Mouse (Mus musculus): ENCODE results near the gene Odf3l2.

Odf3l2 gene

DNA sequence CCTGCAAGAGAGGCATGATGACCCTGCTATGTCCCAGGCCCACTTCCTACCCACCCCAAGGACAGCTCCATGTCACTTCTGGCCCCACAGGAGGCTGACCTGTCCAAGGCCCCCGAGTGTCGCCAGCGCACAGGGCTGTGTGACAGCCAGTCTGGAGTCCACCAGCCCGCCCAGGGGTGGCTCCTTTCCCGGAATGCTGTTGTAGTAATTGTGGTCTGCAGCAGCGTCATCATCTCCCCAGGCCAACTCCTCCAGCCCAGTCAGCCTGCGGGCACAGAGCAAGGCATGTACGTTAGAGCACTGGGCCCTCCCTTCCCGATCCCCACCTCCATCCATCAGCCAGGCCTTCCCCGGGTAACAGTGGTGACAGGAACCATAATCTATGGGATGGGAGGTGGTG lies 19.4 kb downstream of the Odf3l2 start:
- DNase-seq (ENCODE audit: low spot score) = no peak

DNA sequence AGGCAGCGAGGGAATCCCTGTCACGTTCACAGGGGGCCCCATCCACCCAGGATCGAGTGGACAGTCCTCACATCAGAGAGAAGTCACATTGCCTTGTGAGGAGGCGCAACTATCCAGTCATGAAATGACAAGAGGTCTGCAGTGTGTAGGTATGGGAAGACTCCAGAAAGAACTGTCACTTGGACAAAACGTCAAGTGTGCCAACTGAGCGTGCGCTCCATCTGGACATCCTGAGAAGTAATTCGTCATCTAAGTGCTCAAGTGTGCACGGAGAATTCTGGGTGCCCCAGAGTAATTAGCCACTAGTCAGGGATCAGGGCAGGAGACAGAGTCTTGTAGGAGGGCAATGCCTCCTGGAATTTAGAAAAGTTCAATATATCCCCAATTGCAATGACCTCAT lies 20.1 kb downstream of the Odf3l2 start:
- no peak for DNase-seq (ENCODE audit: low spot score)

DNA sequence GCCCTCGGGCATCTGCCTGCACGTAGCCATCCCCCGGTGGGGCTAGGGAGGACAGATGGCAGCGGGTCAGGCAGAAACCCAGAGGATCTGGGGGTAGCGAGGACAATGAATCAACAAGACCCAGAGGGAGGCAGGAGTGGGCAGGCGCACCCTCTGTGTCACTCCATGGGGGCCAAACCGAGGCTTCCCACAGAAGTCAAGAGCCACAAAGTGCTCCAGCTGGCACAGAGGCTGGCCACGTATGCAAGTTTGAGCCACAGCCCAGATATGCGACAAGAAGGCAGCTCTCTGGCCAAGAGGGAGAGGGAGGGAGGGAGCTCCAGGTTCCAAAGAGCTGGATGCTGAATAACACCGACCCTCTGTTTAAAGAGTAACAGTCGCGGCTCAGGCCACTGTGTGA lies 21.6 kb downstream of the Odf3l2 start:
- DNase-seq (ENCODE audit: low spot score) = no peak

DNA sequence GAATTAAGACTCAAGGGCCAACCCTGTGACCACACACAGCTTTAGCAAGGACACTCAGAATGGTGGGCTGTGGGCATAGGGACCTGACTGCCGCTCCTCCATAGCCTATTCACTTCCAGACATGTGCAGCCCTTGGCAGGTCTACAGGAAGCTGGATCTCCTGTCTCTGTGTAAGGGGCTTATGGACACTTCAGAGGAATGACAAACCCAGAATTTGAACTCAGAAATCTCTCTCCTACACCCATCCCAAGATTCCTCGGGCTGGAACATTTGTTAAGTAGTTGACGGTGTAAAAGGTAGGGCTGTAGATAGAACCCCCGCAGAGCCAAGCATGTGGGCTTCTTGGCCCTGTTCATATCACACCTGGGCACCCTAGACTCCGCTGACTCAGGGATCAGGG lies 29.2 kb downstream of the Odf3l2 start:
- DNase-seq (ENCODE audit: low spot score) = no peak

DNA sequence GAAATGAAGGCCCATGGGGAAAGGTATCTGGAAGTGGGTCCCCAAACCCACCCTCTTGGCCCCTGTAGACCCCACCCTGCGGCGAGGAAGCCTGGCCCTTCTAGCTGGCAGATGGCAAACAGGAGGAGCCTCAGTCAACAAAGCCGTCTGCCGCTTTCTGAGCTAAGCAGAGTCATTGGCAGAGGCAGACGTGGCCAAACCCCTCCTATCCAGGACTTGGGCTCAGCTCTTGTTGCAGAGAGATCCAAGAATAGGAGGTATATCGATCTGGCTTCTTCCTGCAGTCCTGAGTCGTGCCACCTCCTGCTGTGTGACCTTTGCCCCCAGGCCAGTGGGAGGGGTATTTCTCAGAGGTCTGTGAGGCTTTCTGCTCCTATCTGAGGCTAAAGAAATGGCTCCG lies 29.7 kb downstream of the Odf3l2 start:
- DNase-seq (ENCODE audit: low spot score) = peak; percentile 49

DNA sequence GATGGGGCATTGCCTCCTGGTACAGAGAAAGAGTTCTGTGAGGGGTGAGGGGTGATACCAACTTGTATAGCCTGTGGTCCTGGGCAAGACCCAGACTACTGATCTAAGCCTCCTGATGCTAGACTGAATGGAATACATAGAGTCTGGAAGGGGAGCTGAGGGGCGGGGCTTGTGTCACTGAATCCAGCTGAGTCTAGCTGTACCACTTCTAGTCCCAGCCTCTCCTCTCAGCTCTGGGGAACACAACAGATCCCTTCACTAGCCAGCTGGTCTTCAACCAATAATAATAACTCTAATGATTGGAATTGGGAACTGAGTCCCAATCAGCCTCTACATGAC lies 31.3 kb downstream of the Odf3l2 start:
- DNase-seq (ENCODE audit: low spot score) = no peak

DNA sequence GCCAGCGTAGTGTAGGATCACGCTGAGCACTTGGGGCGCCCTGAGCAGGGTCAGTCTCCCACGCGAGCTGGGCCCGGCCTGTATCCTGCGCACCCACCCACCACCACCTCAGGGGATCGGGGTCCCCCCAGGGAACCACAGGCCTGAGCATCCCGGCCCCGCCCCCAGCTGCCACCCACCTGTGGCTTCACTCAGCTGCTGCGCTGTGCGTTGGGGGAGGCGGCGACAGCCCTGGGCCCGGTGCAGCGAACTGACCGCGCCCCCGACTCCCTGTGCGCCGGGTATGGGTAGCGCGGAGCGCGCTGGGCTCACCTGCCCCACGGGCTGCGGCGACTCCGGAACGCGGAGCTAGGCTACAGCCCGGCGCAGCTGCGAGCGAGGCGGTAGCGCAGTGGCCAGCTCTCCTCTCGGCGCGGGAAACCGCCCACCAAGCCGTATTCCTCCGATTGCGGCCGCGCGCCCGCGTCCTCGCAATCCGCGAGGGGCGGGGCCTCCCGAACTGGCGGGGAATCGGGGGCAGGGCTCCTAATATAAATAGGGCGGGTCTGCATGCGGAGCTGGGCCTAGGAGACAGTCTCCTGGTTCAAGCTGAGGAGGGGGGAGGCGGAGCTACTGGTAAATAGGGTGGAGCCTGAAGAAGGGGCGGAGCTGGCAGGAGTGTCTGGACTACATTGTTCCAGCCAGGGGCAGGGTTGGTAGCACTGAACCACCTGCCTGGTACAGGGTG lies 31.8 kb downstream of the Odf3l2 start, which contains the start of gene C2cd4c:
TSS of gene C2cd4c (minus strand) at position 448 of the 727 bp plus-strand sequence.
- peak; percentile 83 for DNase-seq (ENCODE audit: low spot score)

DNA sequence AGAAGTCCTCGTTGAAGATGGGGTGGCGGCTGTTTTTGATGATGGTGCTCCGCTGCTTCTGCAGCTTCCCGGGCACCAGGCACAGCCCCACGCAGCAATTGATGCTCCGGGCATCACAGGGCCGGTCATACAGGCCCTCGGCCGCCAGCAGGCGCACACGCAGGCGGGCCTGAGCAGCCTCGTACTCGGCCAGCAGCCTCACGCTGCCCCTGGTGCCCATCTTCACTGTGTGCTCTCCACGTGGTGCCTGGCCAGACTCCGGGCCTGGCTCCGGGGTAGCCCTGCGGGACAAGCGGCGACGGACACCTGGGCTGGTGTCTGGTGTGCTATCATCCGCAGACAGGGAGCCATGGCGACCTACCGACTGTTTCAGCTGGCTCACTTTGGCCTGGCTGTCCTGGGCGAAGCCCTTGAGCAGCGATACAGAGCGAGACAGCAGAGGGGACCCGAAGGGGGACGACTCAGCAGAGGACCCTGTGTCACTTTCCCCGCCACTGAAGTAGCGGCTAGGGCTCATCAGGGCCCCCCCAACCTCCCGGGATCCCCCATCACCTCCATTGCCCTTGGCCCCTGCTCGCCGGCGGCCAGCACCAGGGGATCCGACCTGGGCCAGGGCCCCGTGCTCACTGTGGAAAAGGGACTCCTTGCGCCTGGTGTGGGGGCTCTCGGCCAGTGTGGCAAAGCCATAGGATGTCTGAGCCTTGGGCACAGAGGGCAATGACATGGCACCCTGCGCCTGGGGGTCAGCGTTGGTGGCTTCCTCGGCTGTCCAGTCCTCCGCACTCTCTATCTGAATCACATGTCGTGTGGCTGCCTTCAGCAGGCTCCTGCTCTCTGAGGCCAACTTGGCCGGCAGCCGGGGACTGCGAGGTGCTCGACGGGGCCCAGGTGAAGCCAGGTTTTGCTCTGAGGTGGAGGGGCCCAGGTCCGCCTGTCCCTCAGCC lies 33.1 kb downstream of the Odf3l2 start:
- peak; percentile 69 for DNase-seq (ENCODE audit: low spot score)

DNA sequence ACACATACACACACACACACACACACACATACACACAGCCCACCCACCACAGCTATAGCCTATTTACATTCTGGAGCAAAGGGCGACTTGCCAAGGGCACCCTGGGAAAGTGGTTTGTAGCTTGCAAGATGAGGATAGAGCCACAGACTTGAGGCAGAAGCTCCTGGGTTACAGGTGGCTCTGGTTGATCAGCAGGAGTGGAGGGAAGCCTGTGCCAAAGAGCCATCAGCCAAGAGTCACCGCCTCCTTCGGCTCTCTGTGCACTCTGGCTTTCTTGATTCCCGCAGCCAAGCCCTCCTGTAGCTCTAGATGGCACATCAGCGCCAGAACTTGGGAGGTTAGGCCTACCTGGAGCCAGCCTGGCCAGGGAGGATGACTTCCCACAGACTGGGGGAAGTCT lies 34.2 kb downstream of the Odf3l2 start:
- no peak for DNase-seq (ENCODE audit: low spot score)

DNA sequence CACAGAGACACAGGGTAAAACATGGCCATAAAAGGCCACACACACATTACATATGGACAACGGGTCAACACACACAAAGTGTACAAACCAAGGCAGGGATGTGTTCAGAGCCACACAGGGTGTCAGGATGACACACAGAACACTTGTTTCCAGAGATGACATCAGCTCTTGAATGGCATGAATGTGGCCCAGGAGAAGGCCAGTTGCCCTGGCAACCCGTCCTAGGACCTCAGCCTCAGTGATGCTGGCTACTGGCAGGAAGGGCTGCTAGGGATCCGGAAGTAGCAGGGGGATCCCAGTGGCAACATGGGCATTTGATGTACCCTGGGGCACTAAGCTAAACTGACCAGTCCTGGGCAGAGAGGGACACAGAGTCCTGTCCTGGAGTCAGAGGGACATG lies 36.3 kb downstream of the Odf3l2 start:
- no peak for DNase-seq (ENCODE audit: low spot score)

DNA sequence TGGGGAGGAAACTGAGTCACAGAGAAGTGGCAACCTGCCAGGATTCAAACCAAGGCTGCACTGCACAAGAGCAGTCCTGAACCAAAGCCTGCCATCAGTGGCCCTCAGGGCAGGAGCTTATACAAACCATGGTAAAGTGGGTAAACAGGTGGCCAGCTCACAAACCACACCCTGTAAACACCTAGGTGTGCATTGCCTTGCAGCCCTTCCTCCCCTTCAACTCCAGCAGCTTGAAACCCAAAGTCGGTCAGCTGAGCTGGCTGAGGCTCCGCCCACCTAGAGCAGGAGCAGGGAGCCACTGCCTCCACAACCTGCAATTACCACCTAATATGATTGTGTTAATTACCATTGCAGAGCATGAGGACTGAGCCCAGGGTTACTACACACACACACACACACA lies 37.6 kb downstream of the Odf3l2 start:
- DNase-seq (ENCODE audit: low spot score) = no peak

DNA sequence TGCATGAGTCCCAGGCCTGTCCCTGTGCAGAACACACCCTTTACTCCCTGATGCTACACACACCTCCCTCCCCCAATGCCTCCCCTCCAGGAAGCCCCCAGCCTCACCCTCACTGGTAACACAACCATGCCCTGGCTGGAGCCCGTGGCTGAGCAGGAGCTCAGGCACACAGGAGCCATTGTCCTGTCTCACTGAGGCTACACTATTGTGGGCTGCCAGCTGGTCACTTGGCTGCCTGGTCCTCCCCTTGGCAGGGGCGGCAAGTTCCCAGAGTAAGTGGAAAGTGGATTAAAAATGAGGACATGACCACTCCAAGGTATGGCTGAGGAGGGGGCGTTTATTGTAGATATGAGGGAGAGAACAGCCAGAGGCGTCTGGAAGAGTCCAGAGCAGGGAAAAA lies 39.0 kb downstream of the Odf3l2 start:
- no peak for DNase-seq (ENCODE audit: low spot score)

DNA sequence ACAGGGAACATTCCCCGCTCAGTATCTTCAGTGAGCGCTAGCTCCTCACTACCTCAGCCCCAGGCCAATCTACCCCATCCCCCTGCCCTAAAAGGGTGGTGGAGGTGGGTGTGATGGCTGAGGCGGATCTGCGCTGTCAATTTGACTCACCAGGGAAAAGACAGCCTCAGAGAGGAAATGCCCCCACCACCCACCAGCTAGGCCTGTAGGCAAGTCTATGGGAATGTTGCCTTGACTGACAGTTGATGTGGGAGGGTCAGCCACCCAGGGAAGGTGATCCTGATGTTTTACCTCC lies 47.7 kb downstream of the Odf3l2 start:
- no peak for DNase-seq (ENCODE audit: low spot score)

DNA sequence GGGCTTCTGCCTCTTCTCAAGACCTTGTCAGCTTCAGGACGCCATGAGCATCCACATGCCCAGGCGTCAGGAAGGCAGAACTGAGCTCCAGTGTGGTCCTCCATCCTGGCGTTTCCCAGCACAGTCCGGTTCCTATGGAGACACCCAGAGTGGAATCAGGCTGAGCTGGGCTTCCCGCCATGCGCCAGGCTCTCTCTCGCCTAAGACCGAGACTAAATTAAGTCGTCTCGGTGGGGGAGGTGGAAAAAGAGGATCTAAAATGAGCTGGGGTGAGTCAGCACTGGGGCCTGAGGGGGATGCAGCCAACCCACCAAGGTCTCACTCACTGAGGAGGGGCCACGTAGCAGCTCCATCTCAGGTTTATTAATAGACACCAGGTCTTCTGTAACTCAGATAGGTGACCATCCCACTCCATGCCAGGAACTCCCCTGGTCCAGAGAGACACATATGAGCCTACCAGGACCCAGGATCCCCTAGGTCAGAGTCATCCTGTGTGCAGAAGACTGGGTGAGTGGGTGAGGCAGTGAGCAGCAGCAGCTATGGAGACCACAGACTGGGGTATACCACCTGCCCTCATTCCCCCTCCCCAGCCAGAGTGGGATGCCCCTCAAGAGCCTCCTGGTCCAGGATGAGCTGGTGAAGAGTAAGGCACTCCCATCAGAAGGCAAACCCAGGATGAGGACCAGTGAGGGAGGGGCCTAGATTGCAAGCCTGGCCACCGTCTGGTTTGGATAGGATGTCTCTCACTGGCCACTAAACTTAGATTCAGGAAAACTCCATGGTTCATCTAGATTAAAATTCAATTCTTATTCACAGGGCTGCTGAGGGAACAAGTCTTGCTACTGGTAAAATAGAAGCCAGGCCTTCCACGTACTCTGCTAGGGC lies 48.2 kb downstream of the Odf3l2 start:
- DNase-seq (ENCODE audit: low spot score) = no peak

DNA sequence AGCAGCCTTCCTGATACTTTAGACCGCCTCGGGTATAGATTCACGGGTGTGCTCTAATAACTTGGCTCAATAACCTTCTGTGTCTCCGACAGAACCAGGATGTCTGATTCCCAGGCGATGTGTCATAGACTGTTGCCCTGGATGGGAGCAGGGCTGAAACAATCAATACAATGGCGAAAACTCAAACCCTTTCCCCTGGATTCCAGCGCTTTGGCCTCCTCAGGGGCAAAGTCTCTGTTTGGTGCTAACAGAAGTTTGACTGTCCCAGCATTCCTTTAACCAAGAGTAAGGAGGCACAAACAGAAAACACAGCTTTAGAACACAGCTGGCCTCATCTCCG lies 50.0 kb downstream of the Odf3l2 start:
- no peak for DNase-seq (ENCODE audit: low spot score)

DNA sequence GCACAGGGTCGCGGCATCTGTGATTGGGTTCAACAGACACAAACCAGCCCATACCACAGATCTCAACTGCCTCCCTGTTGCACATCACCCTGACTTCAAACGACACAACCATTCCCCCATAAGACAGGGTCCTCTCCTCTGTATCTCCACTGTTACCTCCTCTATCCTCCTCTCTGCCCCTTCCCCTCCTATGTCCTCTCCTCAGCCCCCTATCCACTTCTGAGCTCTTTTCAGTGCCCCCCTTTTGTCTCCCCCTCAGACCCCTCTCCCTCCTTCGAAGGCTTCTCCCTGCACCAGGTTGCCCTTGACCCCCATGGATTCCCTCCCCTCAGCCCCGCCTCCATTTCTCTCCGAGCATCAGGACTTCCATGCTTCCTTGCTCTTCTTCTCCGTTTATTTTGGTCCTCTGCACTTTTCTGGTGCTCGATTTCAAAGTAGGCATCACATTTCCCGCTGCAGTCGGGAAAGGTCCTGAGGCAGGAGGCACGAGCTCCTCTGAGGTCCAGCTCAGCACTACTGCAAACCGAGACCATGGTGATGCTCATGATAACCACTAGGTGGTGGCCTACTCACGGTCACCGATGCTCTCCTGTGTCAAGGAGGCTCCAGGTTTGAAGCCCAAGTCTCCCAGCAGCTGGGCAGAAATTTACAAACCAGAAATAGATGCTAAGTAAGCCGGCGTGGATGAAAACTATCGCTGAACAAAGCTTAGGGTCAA lies 50.5 kb downstream of the Odf3l2 start:
- peak; percentile 94 for DNase-seq (ENCODE audit: low spot score)

DNA sequence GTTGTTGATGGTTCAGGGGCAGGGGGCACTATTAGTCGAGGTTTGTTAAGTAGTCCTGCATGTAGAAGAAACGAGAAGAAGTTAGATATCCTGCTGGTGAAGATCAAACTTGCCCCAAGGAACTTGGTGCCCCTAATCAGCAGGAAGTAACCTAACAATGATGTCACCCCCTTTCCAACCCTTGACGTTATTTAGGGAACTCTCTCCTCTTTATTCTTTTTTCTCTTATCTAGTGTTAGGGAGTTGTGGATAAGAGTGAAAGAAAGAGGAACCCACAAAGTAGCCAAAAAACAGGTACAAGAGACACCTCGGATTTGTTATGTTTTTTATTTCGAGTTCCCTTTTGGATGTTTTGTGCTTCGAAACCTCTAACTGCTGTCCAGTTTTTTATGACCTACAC lies 51.4 kb downstream of the Odf3l2 start:
- no peak for DNase-seq (ENCODE audit: low spot score)

DNA sequence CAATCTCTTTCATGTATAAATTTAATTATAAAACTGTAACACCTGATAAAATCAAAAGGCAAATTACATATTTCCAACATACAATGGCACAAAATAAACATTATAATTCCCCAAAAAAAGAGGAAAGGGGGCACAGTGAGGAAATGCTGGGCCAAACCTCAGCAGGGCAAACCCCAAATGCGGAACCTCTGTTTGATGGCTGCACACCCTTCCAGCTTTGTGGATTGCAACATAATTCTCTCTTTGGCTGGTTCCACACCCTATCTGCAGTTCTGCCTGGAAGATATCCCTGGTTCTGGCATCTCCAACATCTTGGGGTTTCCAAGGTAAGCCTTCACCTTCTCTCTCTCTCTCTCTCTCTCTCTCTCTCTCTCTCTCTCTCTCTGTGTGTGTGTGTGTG lies 54.8 kb downstream of the Odf3l2 start:
- no peak for DNase-seq (ENCODE audit: low spot score)
